Mouse (Mus musculus) induced T-regulatory cell, adult 2 months (primary cell): ENCODE data around the gene Tfr2.
"Not testable (repeated sequence)": the region's sequence is repeated elsewhere in the genome, so short reads cannot be mapped to it uniquely, and the experiment has no call there.

ENCODE experiments used
- DNase-seq: peaks from one replicate; pipeline ENCODE4 v3.0.0-alpha.2; 2012; ENCODE audit warnings: low read depth

The Tfr2 gene

GRCm38 (mm10) chr5:137584976-137585375 is 15.3 kb downstream of the Tfr2 start:
- DNase-seq: peak; percentile 80

GRCm38 (mm10) chr5:137590507-137590906 is 20.9 kb downstream of the Tfr2 start:
- DNase-seq: no peak

GRCm38 (mm10) chr5:137595921-137596320 is 26.3 kb downstream of the Tfr2 start:
- peak; percentile 30 for DNase-seq

GRCm38 (mm10) chr5:137596601-137597261 is 27.1 kb downstream of the Tfr2 start:
- peak; percentile 79 for DNase-seq

DNA sequence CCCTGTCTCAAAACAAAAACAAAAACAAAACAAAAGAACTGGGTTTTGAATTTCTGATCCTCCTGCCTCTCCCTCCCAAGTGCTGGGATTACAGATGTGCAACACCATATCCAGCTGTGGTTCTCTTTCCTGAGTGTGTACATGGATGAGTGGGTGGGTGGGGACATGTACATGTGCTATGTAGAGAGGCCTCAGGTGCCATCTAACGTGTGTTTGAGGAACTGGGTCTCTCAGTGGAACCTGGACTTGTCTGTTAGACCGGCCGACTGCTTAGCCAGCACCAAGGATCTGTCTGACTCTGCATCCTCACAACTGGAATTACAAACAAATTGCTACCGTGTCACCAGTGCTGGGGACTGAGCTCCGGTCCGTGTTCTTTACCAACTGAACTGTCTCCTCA is 28.0 kb downstream of the Tfr2 start:
- no peak for DNase-seq

DNA sequence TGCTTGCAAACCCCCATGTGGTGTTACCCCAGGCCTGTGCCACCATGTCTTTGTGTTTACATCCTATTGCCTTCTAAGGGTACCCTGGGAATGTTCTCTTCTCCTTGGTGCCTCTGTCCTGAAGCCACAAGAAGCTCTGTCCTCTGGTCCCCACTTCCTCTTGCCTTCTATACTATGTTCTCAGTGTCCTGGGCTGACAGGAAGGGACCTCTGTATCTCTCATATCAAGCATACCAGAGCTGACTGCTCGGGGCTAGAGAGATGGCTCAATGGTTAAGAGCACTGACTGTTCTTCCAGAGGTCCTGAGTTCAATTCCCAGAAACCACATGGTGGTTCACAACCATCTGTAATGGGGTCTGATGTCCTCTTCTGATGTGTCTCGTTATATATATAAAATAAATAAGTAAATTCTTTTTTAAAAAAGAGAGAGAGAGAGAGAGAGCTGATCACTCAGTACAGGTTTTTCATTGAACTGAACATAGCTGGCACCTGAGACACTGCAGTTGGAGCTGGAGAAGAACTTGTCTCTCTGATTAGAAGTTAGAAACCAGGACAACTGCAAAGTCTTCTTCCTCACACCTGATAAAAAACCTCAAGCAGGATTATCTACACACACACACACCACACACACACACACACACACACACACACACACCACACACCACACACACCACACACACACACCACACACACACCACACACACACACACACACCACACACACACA is 28.6 kb downstream of the Tfr2 start:
- DNase-seq: peak; percentile 20

- peak; percentile 44 for DNase-seq
These were observed 30.0 kb downstream of the Tfr2 start for GRCm38 (mm10) chr5:137599600-137599999.

DNA sequence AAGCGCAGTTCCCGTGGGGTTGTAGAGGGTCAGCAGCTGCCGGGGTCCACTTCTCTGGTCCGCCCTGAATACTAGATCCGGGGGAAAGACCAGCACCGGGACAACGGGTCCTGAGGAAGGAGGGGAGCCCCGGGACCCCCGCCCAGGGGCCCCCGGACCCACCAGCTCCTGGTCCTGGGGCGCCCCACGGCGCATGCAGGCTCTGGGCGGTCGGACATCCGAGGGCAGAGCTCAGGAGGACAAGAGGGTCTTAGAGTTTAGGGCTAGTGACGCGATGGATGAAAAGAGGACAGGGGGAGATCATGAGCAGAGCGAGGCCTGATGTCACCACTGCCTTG is 30.6 kb downstream of the Tfr2 start:
- no peak for DNase-seq

DNA sequence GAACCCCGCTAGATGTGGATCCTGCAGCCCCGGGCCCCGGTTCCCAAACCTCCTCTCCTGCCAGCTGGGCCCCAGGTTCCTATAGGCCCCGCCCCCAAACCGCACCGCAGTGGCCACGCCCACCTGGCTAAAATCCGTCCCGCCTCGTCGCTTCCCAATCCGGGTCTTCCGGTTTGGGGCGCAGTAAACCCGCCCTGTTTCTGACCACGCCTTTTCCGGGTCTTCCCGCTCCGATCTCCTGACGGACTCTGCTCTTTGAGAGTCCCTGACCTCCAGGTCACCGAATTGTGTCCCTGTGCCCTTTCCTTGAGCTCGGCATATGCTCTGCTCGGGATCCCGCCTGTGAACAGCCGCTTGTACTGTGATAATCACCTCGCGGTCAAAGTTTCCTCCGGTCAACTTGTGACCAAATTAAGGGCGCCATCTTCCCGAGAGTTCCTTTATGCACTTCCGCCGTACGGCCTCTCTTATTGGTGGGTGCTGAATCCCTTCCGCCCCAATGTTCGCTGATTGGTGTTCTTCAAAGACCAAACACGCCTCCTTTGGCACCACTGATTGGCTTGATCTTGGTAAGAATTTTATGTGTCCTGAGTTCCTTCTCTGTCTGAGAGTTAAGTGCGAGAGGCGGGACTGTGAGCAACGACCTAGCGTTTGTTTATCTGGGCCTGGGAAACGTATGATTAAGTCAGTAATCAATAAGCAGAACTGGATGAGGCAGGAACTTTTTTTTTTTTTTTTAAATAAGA is 31.2 kb downstream of the Tfr2 start, which contains the start of gene Mospd3:
Mospd3 (minus strand) TSS at position 440 of the 746 bp plus-strand sequence.
- peak; percentile 99 for DNase-seq

- no peak for DNase-seq
These were observed 31.7 kb downstream of the Tfr2 start for GRCm38 (mm10) chr5:137601365-137601729.

DNA sequence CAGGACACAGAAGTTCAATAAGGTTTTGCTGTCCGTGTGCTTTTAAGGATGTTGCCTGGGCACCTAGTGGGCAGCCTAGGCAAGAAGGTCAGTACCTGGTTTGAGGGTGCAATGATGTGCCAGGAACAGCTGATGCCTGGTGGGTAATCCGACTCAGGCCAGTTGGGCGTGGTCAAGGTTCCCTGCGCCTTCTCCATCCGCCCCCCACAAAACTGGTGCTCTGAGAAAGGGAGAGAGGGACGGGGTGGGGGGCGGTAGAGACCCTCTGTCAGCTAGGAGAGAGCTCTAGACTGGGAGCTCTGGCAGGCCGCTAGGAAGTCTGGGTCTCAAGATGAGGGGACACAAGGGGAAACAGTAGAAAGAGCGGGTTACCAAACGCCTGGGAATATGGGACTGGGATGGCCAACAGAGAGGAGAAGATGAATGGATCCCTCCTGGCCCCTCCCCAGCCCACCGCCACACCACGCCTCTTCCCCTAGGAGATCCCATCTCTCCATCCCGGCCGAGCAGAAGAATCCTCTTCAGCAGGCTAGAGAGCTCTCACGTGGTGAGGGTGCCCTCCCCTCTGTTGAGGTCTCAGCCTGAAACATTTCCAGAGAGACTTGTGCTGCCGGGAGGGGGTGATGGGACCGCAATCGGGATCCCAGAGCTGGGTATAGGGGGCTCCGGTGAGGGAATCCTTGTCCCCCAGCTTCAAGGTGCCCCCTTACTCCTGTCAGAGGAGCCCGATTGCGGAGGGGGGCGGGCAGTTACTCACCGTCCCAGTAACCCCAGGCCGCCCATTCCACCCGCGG is 38.4 kb downstream of the Tfr2 start:
- no peak for DNase-seq

DNA sequence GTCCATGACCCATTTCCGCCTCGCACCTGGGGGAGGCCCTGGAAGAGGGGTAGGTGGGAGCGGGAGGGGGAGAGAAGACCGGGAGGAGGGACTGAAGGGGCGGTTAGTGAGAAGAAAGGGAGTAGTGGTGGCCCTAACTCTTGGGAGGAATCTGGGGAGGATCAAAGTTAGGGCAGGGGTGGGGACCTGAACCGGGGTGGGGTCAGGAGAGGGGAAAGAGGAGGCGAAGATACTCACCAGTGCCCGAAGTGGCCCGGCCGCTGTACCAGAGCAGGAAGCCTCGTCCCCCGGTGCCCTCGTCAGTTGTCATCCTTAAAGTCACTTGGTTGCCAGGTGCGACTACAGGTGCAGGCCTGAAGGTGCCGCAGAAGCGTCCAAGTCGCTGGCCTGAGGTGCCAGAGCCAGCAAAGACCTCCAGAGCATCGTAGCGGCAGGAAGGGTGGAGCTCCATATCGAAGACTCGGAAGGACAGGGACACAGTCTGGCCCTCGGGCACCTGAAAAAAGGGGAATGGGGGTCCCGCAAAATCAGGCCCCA is 39.1 kb downstream of the Tfr2 start:
- DNase-seq: no peak

DNA sequence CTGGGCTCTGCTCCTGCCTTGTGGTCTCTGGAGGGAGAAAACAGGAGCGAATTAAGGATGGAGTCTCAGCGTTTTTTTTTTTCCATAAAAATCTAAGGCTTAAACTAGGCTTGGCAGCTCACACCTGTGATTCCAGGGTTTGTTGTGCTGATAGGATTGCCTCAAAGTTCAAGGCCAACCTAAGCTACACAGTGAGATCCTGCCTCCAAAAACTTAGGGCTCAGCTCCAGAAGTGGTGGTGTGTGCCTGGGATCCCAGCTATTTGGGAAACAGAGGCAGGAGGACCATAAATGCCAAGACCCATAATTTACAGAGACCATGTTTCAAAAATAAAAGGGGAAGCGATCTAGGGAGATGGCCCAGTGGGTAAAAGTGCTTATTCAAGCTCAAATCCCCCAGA is 39.7 kb downstream of the Tfr2 start:
- DNase-seq: no peak

DNA sequence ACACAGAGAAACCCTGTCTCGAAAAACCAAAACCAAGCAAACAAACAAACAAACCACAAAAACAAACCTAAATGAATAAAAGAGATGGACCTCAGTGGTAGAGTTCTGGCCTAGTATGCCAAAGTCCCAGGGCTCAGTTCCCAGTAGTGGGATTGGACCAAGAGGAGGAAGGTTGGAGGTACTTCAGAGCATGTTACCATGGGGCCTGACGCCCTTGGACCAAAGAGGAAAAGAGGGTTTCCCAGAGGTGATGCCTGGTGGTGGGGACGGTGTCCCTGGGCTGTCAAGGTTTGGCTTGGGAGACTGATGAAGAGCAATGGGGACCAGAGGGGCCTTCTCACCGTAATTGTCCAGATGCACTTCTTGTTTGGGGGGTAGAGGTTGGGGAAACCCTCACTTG is 40.4 kb downstream of the Tfr2 start:
- no peak for DNase-seq

DNA sequence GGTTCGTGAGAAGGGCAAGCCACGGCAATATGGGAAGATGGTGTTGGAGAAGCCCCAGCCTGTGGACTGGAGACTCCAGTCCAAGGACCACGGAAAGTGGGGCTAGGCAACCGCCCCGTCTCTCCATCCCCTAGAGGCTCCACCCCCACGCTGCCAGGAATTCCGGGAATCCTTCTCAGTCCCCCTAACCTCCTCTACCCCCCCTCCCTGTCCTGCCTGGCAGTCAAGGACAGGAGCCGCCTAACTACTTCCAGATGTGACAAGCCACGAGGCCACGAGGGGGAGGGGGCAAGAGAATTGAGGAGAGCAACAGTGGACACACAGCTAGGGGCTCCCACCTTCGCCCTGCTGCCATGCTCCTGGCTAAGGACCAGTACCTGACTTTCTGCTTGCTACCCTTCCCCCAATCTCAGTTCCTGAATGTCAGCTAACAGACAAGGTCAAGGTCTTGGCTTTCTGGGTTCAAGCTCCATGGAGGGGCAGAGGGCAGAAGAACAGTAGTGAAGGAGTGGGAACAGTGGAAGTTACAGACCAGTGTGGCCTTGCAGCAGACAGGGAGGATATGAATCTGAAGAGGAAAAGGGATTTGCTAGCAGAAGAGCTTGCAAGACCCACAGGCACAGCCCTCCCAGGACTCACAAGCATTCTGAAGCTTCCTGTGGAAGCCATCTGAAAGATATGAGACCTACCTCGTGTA is 41.1 kb downstream of the Tfr2 start:
- no peak for DNase-seq

GRCm38 (mm10) chr5:137611245-137611602 is 41.6 kb downstream of the Tfr2 start:
- no peak for DNase-seq

DNA sequence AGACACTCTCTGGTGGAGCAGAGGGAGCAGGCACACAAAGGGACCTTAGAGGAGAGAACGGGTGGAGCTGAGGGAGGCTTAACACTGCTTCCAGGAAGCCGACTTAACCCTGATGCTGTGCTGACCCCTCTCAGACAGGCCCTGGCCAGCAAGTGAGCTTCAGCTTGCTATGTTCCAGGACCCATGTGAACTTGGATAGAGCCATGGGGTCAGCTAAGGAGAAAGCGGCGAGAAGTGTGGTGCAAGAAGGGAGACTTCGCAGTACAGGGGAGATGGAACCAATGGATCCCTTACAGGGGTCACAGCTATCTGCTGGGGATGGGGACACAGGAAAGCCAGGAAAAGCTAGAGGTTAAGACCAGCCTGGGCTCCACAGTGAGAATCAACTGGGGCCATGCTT is 43.4 kb downstream of the Tfr2 start:
- no peak for DNase-seq

- no peak for DNase-seq
These were observed 43.9 kb downstream of the Tfr2 start, which contains the start of gene Pcolce for GRCm38 (mm10) chr5:137613550-137613949. TSS of gene Pcolce (minus strand) at chr5:137613784.

GRCm38 (mm10) chr5:137614921-137615320 is 45.3 kb downstream of the Tfr2 start:
- DNase-seq: not testable (repeated sequence)

DNA sequence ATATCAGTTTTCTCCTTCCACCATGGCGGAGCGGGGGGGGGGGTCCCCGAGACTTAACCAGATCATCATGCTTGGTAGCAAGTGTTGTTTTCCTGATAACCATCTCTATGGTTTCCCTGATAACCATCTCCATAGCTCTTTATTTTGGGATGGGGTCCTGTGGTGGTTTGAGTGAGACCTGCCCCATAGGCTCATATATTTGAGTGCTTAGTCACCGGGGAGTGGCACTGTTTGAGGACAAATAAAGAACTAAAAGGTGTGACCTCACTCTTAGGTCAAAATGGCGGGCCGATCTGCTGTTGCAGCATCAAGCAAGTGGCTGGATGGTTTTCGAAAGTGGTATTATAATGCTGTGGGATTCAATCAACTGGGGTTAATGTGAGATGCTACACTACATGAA is 45.7 kb downstream of the Tfr2 start:
- DNase-seq: no peak

DNA sequence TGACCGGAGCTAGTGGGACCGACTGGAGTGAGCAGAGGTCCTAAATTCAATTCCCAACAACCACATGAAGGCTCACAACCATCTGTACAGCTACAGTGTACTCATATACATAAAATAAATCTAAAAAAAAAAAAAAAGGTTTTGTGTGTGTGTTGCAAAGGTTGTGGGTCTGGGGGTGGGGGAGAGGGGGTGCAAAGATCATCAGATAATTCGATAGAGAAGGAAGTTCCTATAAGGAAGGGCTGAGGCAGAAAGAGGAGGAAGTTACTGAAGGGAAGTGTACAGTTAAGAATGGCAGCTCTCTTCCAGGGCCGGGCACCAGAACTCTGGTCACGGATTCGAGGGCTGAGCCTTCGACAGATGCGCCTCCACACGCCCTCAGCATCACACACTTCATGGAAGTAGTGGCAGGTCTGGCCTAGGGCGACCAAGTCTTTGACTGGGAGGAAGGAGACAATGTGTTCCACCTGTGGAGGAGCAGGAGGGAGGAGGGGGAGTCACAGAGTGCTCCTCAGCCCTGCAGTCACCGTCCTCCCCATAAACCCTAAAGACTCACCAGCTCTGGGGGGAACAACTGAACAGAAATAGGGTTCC is 54.4 kb downstream of the Tfr2 start:
- no peak for DNase-seq
